Mouse (Mus musculus) mesoderm, embryonic 11.5 days (tissue): ENCODE results near the gene Aspdh.

Source experiments
- DNase-seq: peaks from one replicate; pipeline ENCODE4 v3.0.0-alpha.2; 2012; ENCODE audit warnings: low read depth, low spot score

Aspdh gene

GRCm38 (mm10) chr7:44497361-44498055, 32.3 kb downstream of the Aspdh start:
- no peak for DNase-seq

GRCm38 (mm10) chr7:44498922-44499321, 33.7 kb downstream of the Aspdh start:
- DNase-seq: no peak

- DNase-seq: no peak
Measured at GRCm38 (mm10) chr7:44500046-44500445, 34.9 kb downstream of the Aspdh start.

- DNase-seq: peak; percentile 81
Measured at GRCm38 (mm10) chr7:44501563-44502115, 36.4 kb downstream of the Aspdh start.

GRCm38 (mm10) chr7:44507491-44507890, 42.3 kb downstream of the Aspdh start:
- DNase-seq: no peak
